Mouse (Mus musculus): ENCODE measurements around the gene Fam83f.
"Not testable (repeated sequence)": the region's sequence is repeated elsewhere in the genome, so short reads cannot be mapped to it uniquely, and the experiment has no call there.

The Fam83f gene

DNA sequence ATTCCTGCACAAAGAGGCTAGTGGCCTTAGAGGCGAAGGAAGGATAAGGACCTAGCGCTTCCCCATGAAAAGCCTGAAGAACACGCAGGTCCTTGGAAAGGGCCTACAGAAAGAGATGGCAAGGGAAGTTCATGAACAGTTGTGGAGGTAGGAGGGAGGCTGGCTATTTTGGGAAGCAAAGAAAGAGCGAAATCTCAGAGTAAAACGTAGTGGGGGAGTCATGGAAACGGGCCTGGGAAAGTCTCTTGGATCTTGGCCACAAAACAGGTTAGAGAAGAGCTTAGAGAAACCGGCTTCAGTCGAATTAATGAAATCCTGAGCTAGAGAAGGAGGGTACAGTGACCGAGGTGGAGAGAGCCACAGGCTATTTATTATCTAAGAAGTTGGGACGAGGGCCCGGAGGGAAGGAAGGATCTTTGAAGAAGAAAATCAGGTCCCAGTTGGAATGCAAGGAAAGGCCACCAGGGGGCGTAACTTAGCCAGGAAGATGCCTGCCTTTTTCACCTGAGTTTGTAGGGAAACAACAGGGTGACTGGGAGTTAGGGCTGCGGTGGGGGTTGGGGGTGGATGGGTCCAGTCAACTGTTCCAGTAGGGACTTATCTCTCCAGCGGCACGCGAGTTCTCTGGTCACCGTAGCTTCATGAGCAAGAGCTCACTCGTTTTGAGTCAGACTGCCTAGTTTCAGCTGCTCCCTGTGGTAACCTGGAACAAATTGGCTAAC lies 34.3 kb downstream of the Fam83f start:
- peak; percentile 75 to 85 for DNase-seq (ENCODE audit: low spot score in 2 of 2)

DNA sequence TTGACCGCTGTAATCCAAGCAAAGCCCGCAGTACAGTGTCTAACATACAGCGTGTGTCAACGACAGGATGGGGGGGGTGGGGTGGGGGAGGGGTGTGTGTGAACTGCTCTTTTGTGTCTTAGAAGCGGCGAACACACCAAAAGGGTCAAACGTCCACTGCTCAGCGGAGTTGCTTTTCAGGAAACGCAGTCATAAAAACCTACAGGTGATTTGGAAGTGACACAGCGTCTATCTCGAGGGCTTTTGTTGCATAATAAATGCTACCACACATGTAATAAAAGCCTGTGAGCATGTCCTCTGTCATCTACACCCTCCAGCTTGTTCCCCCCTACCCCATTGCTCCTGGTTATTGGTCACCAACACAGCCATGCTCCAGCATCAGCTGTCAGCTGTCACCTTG lies 34.9 kb downstream of the Fam83f start:
- DNase-seq (ENCODE audit: low spot score in 2 of 2): no peak

DNA sequence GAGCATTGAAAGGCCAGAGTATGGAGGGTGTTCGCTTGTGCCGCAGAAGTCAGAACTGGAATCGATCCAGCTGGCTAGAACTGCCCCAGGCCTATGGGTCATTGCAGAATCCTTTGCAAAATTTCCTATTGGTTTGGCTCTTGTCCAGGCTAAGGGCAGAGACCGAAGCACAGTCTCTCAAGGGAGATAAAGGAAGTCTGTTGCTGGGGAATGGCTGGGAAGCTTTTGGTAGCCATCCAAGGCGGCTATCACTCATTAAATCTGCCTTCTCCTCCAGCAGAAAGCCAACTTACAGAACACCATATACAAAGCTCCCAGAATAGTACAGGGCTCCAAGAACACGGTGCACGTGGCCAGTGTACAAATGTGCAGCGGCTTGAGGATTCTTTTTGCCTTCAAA lies 35.4 kb downstream of the Fam83f start:
- DNase-seq (ENCODE audit: low spot score in 2 of 2): peak in 1 of 2 experiments; percentile 34

DNA sequence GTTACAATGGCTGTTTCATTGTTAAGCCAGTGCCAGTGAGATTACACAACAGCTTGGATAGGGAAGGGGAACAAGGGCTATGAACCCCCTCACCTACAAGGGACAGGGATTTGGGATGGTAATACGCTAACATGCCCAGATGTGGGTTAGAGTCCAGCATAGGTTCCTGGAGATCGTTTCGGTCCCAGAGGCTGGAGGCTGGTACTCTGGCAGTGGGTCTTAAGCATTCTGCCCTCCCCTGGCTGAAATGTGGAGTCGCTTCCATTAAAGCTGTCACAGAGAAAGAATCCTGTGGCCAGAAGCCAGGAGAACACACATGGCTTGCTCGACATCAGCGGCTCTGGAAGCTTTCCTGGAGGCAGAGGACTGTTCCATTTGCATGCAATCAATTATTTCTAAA lies 37.9 kb downstream of the Fam83f start:
- no peak for DNase-seq (ENCODE audit: low spot score in 2 of 2)

DNA sequence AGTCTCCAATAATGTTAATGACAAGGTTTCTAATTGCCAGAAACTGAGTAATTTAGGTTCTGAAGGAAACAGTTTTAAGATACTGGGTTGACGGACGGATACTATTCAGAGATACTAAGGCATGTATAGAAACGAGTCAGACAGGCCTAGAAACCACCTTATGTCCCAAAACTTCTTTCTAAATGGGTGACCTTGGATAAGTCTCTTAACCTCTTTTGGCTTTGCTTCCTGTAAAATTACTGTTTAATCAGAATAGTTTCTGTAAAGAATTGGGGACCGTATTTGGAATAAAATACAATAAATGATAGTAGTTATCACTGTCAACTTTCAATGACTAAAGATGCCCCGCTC lies 38.6 kb downstream of the Fam83f start:
- DNase-seq (ENCODE audit: low spot score in 2 of 2): no peak

DNA sequence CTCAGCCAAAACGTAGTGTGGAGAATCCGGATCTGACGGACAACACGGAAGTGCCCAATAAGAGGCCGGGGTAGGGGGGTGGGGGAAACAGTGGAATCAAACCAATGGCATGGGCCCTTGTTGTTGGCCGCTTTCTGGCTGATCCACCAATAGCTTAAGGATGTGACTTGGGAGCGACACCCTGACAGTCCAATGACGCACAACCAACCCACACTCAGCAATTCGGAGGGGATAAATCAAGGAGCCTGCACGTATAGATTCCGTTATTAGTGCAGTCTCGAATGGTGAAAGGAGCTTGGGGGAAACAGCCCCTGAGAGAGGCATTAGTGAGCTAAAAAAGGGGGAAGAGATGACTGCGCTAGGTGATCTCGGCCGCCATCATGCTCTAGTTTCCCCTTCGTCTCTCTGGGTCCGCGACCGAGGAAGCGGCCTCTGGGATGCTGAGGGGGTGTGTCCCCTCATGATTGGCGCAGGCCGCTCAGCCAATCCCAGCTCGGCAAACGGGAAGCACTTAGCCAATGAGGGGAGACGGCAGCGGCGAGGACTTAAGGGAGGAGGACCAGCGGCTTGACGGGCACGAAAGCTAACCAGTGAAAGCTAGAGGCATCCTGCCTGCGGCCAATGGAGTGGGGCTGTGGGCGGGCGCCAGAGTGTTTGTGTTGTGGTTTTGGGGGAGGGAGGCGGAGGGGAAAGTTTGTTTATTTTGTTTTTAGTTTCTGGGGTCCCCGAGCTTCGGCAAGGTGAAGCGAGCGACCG lies 39.1 kb downstream of the Fam83f start, which contains the start of gene Tnrc6b:
Gene Tnrc6b, plus strand, starts transcription at position 706 of the 756 bp plus-strand sequence.
- DNase-seq (ENCODE audit: low spot score in 2 of 2): peak; percentile 98

DNA sequence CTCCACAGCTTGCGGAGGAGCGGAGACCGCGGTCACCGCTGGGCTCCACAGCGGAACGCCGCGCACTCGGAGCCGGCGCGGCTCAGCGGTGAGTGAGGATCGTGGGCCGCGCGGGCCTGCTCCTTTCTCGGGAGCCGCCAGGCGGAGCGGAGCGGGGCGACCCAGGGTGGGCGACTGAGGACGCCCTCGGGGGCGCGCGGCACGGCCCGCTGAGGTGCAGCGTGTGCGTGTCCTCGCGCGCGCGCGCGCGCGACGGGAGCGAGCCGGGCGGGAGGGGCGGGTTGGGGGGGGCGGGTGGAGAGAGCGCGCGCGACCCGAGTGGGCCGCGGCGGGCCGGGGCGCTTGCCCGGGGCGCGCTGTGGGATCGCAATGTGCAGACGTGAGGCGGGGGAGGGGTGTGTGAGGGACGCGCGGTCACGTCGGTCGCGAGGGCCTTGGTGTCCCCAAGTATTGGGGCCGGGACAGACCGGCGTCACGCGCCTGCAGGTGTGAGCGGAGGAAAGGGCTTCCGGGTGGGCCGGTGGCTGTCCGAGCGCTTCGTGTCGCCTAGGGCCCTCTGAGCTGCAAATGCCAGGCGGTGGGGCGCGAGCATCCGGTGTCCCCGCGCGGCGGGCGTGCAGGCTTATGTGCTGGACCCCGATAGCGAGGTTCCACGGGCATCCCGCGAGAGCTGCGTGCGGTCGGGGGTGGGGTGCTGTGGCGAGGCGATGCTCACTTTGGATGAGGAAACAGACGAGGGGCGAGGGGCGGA lies 39.9 kb downstream of the Fam83f start:
- peak; percentile 61 to 62 for DNase-seq (ENCODE audit: low spot score in 2 of 2)

DNA sequence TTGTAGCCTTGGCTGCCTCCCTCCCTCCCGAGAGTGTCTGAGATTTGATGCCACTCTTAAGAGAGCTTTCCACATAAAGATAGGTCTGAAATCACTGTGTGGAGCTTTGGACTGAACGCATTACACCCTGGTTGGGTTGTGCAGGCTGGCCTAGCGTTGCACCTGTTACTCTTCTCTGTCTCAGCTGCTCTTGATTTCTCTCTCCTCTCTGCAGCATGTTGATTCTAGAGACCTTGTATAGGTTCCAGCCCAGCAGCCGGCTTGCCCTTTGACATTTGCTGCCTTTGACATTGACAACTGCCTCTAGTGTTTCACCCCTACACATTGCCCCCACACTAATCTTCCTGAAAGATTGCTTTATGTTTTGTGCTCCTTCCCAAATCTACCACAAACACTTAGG lies 42.7 kb downstream of the Fam83f start:
- DNase-seq (ENCODE audit: low spot score in 2 of 2): no peak

DNA sequence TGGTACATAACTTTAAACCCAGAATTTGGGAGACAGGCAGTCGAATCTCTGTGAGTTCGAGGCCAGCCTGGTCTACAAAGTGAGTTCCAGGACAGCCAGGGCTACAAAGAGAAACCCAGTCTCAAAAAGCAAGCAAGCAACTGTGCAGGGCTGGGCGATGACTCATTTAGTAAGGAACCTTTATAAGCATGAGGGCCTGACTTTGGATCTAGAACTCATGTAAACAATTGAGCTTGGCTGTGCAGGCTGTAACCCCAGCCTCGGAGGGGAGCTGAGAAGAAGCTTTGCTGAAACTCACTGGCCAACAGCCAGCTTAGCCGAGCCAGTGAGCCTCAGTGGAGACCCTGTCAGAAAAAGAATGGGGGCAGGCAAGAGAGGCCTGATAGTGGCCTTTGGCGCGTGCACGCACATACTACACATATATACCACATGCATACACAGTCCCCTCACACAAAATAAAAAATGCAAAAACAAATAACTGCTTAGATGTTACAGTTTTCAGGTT lies 45.0 kb downstream of the Fam83f start:
- DNase-seq (ENCODE audit: low spot score in 2 of 2): no peak

DNA sequence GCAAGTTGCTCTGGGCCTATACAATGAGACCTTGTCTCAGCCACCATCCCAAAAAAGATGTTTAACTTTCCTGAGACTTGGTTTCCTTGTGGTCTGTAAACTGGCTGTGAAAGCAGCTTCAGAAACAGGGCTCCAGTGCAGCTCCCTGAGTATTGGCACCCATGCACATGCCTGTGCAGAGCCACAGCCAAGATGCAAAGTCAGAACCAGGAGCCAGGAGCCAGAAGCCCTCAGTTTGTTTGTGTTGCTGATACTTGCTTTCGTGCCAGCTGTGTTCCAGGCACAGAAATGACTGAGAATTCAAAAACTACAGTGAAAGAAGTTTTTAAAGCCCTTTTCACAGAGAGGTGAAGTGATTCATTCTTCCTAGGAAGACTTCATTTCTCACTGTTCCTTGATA lies 45.8 kb downstream of the Fam83f start:
- DNase-seq (ENCODE audit: low spot score in 2 of 2): no peak

DNA sequence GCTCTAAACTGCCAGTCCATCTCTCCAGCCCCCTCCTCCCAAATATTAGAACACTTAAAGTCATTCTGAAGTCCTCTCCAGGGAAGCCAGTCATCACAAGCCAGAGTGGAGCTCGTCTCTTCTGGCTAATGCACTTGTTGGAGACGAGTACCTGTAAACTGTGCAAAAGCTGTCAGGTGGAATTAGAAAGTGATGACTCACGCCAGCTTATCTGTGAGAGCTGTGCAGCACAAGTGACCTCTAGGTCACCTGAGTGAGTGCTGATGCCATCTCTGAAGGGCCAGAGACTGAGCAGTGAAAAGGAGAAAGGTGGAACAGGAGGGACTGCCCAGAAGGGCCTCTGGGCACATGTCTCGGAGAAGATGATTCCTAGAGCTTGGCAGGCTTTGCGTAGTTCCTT lies 48.6 kb downstream of the Fam83f start:
- no peak for DNase-seq (ENCODE audit: low spot score in 2 of 2)

DNA sequence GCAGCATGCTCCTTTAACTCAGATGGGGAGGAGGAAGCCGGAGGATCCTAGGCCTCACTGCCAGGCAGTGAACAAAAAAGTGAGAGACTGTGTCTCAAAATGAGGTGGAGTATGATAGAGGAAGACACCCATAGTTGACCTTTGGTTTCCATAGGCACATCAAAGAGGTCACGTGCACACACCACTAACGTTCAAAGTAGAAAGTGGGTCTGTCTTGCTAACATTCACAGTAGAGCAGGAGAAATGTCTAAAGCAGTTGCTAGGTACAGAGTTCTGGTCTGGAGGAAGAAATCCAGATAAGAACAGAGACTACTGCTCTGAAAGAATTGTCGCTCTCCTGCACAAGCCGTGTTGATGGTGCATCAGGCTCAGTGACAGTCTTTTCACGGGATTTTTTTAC lies 50.2 kb downstream of the Fam83f start:
- no peak for DNase-seq (ENCODE audit: low spot score in 2 of 2)

DNA sequence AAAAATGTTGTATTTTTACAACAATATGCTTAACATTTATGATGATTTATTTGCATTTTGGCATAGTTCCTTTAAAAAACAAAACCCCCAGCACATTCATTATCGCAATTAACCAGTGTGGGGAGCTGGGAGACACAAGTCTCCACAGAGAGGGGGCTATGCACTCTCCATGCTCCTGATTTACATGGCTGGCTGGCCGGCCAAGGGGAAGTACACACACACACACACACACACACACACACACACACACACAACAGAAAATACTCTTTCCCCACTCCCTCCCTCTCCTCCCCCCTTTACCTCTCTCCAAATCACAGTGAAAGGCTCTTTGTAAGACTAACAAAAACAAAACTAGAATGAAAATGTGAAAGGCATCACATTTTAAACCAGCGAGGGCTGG lies 50.7 kb downstream of the Fam83f start:
- DNase-seq (ENCODE audit: low spot score in 2 of 2): no peak

DNA sequence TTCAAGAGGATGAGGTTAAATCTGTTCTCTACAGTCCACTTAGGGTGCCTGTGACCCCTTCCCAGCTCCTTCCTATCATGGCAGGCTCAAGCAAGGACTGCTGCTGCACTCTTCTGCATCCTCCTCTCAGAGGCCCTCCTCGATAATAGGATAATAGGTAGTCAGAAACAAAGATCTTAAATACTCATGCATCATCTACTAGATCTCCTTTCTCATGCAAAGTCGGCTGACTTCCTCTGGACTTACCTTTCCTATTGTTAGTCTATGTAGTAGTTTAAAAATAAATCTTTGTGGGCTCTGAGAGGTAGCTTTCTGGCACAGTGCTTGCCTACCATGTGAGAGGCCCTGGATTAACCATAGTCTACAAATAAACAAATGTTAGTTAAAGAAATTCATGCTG lies 57.8 kb downstream of the Fam83f start:
- DNase-seq (ENCODE audit: low spot score in 2 of 2): no peak

DNA sequence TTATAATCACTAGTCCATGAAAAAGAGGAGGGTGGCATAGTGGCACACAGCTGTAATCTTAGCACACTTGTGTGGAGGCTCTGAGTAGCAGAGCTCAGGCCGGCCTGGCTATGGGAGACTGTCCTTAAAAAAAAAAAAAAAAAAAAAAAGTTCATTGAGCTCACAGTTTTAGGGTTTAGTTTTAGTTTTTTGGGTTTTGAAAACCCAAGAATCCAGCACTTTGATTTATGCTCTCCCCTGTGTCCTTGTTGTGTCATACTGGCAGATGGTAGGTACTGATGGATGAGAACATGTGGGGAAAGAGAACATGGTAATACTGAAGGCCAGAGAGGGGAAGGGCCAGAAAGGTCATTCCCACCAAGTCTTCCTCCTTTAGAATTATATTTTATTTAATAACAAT lies 59.4 kb downstream of the Fam83f start:
- no peak for DNase-seq (ENCODE audit: low spot score in 2 of 2)

DNA sequence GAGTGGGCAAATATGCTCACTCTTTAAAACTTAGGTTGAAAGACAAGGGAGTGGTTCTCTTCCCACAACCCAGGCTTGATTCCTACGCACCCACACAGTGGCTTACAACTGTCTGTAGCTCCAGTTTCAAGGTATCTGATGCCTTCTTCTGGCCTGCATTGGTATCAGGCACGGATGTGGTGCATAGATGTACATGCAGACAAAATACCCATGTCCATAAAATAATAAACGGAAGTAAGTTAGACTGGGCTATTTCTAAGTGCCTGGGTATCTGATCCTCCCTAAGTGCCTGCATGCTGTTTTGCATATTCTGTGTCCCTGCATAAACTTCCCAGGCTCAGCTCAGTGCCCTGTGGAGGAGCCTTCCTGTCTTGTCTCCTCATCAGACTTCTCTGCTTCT lies 59.9 kb downstream of the Fam83f start:
- DNase-seq (ENCODE audit: low spot score in 2 of 2): no peak

DNA sequence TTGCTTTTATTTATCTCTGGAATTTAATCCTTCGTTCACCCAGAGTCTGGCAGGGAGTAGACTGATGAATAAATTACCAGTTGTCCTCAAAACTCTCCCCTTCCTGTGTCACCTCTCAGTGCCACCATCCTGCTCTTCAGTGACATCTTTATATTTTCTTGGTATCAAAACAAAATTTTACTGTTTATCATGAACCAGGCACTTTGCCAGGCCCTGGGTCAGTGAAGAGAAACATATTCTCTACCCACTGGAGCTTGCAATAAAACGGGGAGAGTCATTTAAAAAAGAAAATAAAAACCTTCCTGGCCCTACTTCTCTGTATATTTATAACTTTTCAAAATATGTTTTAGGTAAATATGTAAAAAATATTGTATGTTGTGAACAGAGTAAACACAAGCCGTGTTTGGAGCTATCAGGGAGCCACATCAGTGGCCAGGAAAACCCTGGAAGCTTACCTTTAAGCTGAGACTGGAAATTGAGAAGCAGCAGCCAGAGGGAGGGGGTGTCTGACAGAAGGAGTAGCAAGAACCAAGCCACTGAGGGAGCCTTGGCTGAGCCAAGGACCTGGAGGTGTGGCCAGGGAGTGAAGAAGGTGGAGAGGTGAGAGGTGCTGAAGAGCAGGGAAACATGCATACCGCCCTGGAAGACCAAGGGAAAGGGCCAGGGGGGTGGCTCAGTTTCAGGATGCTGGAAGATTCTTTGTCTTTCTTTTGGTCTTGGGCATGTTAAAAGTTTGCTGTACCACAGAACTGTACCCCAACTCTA lies 60.8 kb downstream of the Fam83f start:
- DNase-seq (ENCODE audit: low spot score in 2 of 2): no peak

DNA sequence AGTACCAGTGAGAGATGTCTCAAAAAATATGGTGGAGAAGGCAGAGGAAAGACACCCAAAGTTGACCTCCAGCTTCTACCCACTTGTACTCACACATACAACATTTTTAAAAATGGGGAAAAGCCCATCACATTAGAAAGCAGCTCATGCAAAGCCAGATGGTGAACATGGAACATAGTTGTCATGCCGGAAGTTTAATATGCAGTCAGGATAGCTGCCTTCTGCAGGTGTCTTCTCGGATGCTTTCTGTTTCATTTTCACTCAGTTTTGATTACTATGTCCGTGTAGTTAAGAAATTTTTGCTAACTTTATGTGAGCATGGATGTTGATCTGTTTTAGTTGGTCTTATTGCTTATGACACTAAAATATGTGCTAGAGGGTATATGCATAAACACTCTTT lies 63.7 kb downstream of the Fam83f start:
- DNase-seq (ENCODE audit: low spot score in 2 of 2): no peak

DNA sequence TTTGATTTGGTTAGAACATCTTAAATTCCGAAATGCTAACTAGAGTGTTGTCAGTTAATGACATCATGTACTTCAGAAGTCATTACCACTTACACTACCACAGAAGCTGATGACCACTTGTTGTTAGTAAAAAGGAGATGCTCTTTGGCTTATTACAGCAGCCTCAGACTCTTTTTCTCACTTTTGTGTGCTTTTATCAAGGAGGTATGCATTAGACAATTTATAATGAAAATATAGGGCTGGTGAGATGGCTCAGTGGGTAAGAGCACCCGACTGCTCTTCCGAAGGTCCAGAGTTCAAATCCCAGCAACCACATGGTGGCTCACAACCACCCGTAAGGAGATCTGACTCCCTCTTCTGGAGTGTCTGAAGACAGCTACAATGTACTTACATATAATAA lies 64.1 kb downstream of the Fam83f start:
- DNase-seq (ENCODE audit: low spot score in 2 of 2): not testable (repeated sequence)

DNA sequence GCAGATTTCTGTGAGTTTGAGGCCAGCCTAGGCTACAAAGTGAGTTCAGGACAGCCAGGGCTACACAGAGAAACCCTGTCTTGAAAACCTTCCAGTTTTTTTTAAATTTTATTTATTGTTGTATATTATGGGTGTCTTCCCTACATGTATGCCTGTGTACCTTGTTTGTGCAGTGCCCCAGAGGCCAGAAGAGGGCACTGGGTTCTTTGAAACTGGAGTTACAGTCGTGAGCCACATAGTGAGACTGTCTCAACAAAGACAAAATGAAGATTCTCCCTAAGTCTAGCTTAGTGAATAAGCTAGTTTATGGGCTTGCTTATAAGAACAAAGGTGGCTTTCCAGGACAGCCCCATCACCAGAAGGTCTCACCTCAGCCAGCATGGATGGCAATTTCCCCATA lies 64.9 kb downstream of the Fam83f start:
- no peak for DNase-seq (ENCODE audit: low spot score in 2 of 2)

DNA sequence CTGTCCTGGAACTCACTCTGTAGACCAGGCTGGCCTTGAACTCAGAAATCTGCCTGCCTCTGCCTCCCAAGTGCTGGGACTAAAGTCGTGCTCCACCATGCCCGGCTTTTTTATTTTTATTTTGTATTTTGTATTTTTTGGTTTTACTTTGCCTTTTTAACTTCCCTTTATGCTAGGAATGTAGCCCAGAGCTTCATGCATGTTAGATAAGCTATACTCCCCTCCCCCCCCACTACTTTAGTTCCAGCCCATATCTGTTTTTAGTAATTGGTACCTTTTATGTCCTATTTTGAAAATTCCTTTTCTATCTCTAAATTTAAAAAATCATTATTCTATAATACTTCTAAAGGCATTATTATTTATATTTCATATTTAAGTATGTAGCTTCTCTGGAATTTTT lies 66.6 kb downstream of the Fam83f start:
- DNase-seq (ENCODE audit: low spot score in 2 of 2): no peak

DNA sequence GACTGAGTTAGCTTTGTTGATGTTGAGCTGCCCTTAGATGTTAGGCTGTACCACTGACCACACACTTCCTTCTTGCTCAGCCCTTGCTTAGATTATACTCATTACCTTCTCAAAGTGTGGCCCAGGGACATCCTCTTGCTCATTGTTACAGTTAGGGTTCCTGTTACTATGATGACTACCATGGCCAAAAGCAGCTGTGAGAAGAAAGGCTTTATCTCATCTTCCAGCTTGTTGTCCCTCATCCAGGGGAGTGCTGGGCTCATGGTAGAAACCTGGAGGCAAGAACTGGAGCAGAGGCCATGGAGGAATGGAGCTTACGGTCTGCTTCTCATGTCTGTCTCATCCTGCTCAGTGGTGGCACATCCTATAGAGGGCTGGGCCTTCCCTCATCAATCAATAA lies 68.3 kb downstream of the Fam83f start:
- DNase-seq (ENCODE audit: low spot score in 2 of 2): no peak

Data from frontal cortex, postnatal 14 days (tissue).